Mouse (Mus musculus) gastrocnemius, postnatal 14 days (tissue): Measurements from ENCODE around the gene Nfkbie. TPM values are rescaled to one million over a fixed set of nuclear protein-coding genes. Genes with fewer than 3 reads are reported as not detected.

ENCODE experiments used
- DNase-seq: peaks from one replicate; pipeline ENCODE4 v3.0.0; 2021; ENCODE audit warnings: mixed read lengths
- intact Hi-C: fragments of 180-260 bp; cut with DNase I; formaldehyde crosslinking; loops from one replicate; pipeline ENCODE4 v1.15.1; 2025; ENCODE audit warnings: low total_unique reads
- total RNA-seq, 2 experiments: library from RNA; stranded (reverse); gene quantifications; 2 replicates each; pipeline ENCODE4 v1.2.3; 2021

Gene Nfkbie
- total RNA-seq, 2 experiments from 2014 or later: 1.1 to 1.4 TPM

DNA sequence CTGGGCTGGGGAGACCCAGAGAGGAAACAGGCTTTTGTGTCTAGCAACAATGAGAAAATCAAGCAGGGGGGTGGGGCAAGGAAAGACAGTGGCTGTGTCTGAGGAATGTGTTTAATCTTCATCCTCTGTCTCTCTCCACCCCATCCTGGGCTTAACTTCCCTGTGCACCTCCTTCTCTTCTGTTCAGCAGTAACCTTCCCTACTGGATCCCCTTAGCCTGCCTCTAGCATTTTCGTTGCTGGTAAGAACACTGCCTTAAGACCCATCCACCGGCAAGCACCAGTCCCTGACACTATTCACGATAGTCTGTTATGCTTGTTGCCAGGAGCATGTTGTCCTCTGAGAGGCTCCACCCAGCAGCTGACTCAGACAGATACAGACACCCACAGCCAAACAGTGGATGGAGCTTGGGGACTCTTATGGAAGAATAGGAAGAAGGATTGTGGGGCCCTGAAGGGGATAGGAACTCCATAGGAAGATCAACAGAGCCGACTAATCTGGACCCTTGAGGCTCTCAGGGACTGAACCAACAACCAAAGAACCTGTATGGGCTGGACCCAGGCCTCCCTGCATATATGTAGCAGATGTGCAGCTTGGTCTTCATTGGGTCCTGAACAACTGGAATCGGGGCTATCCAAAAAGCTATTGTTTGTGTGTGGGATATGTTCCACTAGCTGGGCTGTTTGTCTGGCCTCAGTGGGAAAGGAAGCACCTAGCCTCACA is 54.8 kb downstream of the Nfkbie start:
- DNase-seq: no peak
- intact Hi-C loops: no loop called here

DNA sequence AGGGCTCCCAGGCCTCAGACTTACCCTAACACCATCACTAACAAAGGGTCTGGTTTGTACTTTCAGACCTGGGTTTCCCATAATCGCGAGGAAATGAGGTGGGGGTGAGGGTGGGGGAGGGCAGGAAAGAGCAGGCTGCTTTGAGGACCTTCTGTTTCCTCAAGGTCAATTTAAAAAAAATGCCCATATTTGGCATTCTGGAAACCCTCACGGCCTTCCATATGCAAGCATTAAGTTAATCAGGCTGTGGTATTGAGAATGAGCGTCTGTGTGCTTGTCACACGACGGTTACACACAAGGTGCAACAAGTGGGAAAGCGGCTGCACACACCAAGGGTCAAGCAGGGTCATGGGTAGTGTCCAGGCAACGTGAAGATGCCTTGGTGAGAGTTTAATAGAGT is 56.5 kb downstream of the Nfkbie start:
- intact Hi-C loops: no loop called here

More for the DNA sequence above, 56.5 kb downstream of the Nfkbie start:
- no peak for DNase-seq

Other genes with a start within 250 kb of the Nfkbie start
- gene Cdc5l, start 122.0 kb upstream of the Nfkbie start, total RNA-seq: 10 to 100 TPM; 31.3 to 33.9 TPM
- under 1 TPM in 1 of 2 experiments, not detected in 1; 0.20 TPM for gene Spats1, start 80.3 kb upstream of the Nfkbie start, total RNA-seq
- gene Aars2, start 48.9 kb upstream of the Nfkbie start, total RNA-seq: 10 to 100 TPM; 15.0 to 16.0 TPM
- not detected for gene Tcte1, start 32.3 kb upstream of the Nfkbie start, total RNA-seq
- gene Tmem151b, start 6.0 kb upstream of the Nfkbie start, total RNA-seq: under 1 TPM in 1 of 2 experiments, not detected in 1; 0.06 TPM
- gene Slc35b2, start 8.2 kb downstream of the Nfkbie start, total RNA-seq: 10 to 100 TPM; 25.6 to 28.6 TPM
- gene Hsp90ab1, start 17.6 kb downstream of the Nfkbie start, total RNA-seq: 100 to 1,000 TPM; 735 to 778 TPM
- 10 to 100 TPM; 59.2 to 71.6 TPM for gene Slc29a1, start 43.9 kb downstream of the Nfkbie start, total RNA-seq
- gene Mymx, start 46.4 kb downstream of the Nfkbie start, total RNA-seq: 1 to 10 TPM; 6.2 to 7.3 TPM
- gene Capn11, start 103.6 kb downstream of the Nfkbie start, total RNA-seq: under 1 TPM; 0.10 to 0.13 TPM
- 10 to 100 TPM; 83.3 to 86.3 TPM for gene Mrpl14, start 130.6 kb downstream of the Nfkbie start, total RNA-seq
- gene Tmem63b, start 131.2 kb downstream of the Nfkbie start, total RNA-seq: 10 to 100 TPM; 52.9 to 57.0 TPM
- not detected for gene 1600014C23Rik, start 178.1 kb downstream of the Nfkbie start, total RNA-seq